Mouse (Mus musculus): ENCODE results near the gene Gm49405. TPM values are rescaled to one million over a fixed set of nuclear protein-coding genes. Genes with fewer than 3 reads are reported as not detected.
A peak's percentile ranks its signal among the peaks of the same experiment; 100 is the strongest.
"Not testable (repeated sequence)": the region's sequence is repeated elsewhere in the genome, so short reads cannot be mapped to it uniquely, and the experiment has no call there.

Gm49405 gene
- 1 to 10 TPM in 3 of 4 experiments, under 1 TPM in 1; 0.86 to 2.4 (median 1.7) TPM for total RNA-seq (2022)

GRCm38 (mm10) chr19:4000119-4000900 is at the start of gene Gm49405, which contains the start of gene Nudt8:
TSS of gene Gm49405 (plus strand) at chr19:4000626.
TSS of gene Nudt8 (plus strand) at chr19:4000580.
- peak; percentile 95 to 97 for DNase-seq (ENCODE audit: low spot score in 2 of 2)

DNA sequence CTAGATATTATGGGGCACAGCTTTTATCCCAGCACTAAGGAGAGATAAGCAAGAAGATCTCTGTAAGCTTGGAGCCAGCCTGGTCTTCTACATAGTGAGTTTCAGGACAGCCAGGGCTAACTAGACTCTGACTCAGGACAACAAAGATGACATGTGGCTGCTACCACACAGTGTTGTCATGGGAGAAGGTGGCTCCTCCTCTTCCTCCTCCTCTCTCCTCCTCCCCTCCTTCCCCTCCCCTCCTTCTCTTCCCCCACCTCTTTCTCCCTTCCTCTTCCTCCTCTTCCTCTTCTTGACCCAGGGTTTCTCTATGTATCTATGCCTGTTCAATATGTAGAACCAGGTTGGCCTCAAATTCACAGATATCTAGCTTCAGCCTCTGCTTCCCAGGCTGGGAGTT is 49.0 kb upstream of the Gm49405 start:
- no peak for DNase-seq (ENCODE audit: low spot score in 2 of 2)

- DNase-seq (ENCODE audit: low spot score in 2 of 2), result no peak
Observed at GRCm38 (mm10) chr19:3952099-3952498, 48.3 kb upstream of the Gm49405 start.

GRCm38 (mm10) chr19:3955033-3955432 is 45.4 kb upstream of the Gm49405 start:
- no peak for DNase-seq (ENCODE audit: low spot score in 2 of 2)

DNA sequence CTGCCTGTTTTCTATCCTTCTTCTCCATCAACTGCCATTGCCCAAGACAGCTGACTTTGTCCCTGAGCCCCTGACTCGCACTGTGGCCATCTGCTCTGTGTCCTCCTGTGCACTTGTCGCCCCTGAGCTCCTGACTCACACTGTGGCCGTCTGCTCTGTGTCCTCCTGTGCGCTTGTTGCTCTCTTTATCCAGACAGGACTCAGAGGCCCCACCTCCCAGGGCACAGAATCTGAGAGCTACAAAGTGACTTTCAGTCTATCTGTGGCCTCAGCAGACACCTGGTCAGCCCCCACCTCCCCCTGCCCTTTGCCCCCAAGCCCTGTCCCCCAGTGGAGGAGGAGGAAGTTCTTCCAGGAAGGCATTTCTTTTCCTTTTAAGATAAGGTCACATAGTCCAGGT is 44.6 kb upstream of the Gm49405 start:
- no peak for DNase-seq (ENCODE audit: low spot score in 2 of 2)

DNA sequence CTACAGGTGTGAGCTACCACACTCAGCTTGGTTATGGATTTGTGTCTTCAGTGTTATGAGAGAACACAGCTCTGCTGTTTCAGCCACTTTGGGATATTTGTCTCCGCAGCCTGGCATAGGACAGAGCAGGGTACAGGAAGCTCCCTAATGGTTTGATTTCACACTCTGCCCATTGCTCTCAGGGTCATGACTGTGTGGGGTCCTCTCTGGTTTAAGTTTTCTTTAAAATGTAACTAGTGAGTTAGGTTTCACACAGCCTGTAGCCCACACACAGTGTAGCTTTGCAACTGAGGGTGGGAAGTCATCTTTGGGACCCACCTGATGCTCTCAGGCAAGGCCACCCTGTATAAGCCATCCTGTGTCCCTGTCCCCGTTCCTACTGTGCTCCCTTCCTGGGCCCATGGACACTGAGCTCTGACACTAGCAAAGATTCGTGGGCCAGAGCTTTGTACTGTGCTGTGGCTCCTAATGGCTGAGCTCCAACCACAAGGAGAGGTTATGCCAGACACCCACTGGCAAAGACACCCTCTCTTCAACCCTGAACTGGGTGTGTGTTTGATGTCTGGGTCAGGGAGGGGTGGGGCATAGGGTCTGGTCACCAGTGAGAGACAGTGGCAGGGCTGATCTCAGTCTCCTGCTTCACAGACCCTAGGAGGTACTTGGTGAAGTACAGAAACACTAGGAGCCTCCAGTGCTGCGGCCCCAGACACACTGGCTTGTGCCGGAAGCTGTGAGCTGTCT is 43.0 kb upstream of the Gm49405 start:
- not testable (repeated sequence) for DNase-seq (ENCODE audit: low spot score in 2 of 2)

GRCm38 (mm10) chr19:3958470-3958869 is 42.0 kb upstream of the Gm49405 start, which contains the start of gene Aldh3b3:
TSS of gene Aldh3b3 (plus strand) at chr19:3958645.
- DNase-seq (ENCODE audit: low spot score in 2 of 2), result no peak

DNA sequence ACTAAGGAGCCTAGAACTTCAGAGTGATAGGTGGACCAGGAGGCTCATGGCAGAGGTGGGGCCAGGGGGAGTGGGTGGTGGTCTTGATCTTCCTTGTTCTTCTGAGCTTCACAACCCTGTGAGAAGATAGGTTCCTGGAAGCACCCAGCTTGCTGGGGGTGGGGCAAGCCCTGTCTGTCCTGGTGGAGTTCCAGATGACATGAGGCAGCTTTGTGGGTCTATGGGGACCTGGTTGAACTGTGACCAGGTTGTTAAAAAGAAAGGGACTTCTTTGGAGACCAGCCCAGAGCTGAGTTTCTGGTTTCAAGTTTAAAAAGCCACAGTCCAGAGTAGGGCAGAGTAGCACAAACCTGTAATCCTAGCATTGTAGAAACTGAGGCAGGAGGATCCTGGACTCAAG is 41.4 kb upstream of the Gm49405 start:
- no peak for DNase-seq (ENCODE audit: low spot score in 2 of 2)

DNA sequence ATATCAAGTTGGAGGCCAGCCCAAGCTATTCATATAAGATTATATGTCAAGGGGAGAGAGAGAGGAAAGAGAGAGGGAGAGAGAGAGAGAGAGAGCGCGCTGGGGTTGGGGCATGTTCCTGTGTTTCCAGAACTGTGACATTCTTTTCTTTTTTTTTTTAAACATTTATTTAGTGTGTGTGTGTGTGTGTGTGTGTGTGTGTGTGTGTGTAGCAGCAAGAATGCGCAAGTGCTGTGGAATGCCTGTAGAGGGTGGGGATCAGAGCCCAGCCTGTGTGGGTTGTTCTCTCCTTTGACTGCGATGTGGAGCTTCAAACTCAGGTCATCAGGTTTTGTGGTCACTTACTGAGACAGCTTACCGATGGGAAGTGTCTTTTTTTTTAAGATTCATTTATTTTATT is 40.2 kb upstream of the Gm49405 start:
- no peak for DNase-seq (ENCODE audit: low spot score in 2 of 2)

DNA sequence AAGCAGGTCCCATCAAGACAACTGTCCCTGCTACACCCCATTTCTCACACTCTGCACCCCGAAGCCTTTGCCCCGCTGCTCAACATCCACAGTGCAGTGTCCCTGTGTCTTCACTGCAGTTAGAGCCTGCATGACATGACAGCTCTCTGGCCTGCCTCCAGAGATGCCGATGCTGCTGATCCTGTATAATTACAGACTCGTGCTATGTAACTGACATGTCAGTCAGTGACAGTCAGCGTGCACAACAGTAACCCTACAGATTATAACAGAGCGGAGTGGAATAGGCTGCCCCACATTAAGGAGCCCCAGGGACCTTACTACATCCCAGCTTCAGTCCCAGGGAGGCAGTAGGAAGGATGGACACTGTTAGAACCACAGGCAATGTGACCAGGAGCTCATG is 38.6 kb upstream of the Gm49405 start:
- DNase-seq (ENCODE audit: low spot score in 2 of 2), result not testable (repeated sequence)

DNA sequence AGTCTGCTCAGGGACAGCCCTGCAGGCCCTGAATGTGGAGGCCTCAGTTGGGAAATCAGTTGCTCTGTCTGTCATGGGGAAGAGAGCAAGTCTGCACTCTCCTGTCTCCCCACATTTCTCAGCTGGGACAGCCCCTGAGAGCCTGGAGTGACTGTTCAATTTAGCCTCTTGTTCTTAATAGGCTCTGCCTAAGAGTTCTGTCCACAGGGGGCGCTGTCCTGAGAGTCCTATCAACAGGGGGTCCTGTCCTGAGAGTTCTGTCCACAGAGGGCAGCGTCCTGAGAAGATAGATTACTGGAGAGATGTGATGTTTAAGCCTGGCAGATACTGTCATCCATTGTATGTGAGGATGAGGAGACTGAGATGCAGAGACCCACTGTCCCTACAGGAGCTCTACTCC is 38.0 kb upstream of the Gm49405 start:
- no peak for DNase-seq (ENCODE audit: low spot score in 2 of 2)

GRCm38 (mm10) chr19:3964030-3964429 is 36.4 kb upstream of the Gm49405 start:
- no peak for DNase-seq (ENCODE audit: low spot score in 2 of 2)

DNA sequence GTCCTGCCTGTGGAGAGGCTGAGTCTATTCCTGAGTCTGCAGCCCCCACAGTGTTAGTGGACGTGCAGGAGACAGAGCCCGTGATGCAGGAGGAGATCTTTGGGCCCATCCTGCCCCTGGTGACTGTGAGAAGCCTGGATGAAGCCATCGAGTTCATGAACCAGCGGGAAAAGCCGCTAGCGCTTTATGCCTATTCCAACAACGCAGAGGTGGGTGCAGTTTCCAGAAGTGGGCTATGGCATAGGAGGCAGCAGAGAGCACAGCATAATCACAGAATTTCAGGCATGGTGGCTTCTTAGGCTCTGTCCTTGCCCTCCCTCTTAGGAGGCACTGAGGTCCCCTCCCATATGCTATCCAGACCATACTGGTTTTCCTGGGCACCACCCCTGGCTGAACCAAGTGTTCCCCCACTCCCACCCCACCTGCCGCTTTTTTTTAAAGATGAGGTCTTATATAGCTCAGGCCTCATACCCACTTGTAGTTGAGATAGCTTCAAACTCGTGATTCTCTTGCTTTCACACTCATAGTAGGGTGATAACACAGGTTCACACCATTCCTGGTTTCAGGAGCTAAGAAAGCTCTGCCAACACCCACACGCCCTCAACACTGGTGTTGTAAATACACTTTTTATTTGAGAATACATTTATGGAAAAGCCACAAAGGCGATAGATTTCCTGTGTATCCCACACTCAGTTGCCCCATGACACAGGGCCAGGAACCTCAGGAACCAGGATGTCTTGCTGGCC is 33.9 kb upstream of the Gm49405 start:
- DNase-seq (ENCODE audit: low spot score in 2 of 2), result no peak

DNA sequence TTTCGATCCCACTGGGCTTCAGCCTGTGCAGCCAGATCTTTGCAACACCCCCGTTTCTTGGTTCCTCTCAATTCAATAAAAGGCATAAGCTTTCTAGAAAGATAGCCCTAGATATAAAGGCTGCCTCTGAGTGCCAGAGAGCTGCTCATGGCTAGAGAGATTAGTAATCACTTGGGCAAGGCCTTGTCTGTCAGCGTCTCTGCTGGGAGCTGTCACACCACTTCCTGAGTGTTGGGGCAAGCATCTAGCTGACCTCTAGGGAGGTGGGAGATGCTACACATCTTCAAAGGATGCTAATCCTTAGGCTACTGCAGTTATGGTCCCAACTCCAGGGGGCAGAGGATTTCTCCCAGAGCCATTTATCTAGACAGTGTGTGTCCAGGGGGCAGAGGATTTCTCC is 33.2 kb upstream of the Gm49405 start:
- DNase-seq (ENCODE audit: low spot score in 2 of 2), result no peak

- DNase-seq (ENCODE audit: low spot score in 2 of 2), result no peak
Observed at GRCm38 (mm10) chr19:3972229-3972628, 28.2 kb upstream of the Gm49405 start, which contains the start of gene Aldh3b2. TSS of gene Aldh3b2 (plus strand) at chr19:3972328.

- not testable (repeated sequence) for DNase-seq (ENCODE audit: low spot score in 2 of 2)
Observed at GRCm38 (mm10) chr19:3974608-3975007, 25.8 kb upstream of the Gm49405 start.

DNA sequence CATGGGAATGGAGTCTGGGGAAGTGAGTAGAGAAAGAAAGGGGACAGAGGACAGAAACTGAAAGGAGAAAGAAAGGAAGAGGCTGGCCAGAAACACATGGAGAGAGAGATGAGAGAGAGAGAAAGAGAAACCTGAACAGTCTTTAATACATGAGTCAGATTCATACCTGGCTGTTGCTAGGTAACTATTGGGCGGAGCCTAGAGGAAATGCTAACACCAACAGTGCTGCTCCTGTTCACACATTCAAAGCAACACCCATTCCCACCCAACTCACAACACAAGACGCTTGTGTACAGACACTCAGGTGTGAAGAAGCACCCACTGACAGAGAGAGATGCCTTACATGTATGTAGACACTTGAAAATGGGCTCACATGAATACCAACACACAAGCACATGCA is 24.6 kb upstream of the Gm49405 start:
- DNase-seq (ENCODE audit: low spot score in 2 of 2), result no peak

DNA sequence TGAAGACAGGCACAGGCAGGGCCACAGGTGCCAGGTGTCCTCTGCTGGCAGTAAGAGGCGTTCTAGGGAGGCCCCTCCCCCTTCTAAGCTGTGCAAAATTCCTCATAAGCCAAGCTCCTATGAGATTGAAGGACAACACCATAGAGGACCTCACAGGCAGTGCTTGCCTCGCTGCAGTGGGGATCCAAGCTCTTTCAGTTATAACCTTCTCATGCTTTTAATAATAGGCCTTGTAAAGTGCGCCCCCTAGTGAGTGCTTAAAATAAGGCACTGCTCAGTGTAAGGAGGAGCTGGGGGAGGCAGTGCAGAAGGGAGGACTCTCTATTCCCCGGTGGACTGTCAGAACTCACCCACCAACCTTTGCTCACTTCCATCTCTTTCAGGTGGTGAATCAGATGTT is 20.1 kb upstream of the Gm49405 start:
- DNase-seq (ENCODE audit: low spot score in 2 of 2), result peak; percentile 66 to 79

GRCm38 (mm10) chr19:3980917-3981316 is 19.5 kb upstream of the Gm49405 start:
- DNase-seq (ENCODE audit: low spot score in 2 of 2), result no peak

DNA sequence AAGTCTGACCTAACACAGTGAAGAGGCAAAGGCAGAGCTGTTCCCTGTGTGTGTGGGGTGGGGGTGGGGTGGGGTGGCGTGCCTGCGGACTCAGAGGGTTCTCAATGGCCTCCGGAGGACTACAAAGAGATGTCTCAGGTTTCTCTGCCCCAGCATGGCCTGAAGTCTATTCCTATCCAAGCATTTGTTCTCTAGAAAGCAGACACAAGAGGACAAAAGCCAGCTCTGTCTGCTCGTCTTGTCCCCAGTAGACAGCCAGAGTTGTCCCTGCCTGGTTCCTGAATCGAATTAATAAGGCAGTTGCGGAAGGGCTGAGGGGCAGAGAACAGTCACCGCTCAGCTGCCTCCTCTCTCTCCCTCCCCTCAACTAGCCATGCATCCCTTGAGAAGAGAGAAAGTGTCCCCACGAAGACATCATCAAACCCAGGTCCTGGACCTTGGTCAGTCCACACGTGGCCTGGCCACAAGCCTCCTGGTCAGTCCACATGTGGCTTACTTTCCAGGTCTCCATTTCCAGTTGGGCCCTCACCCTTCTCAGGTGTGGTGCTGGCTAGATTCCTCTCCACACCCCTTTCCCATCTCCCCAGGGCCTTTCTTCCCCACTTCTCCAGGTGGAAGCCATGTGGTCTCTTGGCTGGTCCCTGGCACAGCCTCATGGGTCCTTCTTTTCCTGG is 16.8 kb upstream of the Gm49405 start:
- DNase-seq (ENCODE audit: low spot score in 2 of 2), result no peak

GRCm38 (mm10) chr19:3985261-3985681 is 15.2 kb upstream of the Gm49405 start:
- no peak for DNase-seq (ENCODE audit: low spot score in 2 of 2)
